Mouse (Mus musculus) C2C12 (cell line): ENCODE results near the gene Map3k4. TPM values are rescaled to one million over a fixed set of nuclear protein-coding genes. Genes with fewer than 3 reads are reported as not detected.

Experiments
- H3K27me3 ChIP-seq: one replicate; pipeline ENCODE4 v1.6.1; 2011; ENCODE audit not compliant: control insufficient read depth, insufficient read depth, insufficient read length
- H3K36me3 ChIP-seq: one replicate; pipeline ENCODE4 v1.6.1; 2011; ENCODE audit not compliant: control insufficient read depth, insufficient read depth
- H3K4me3 ChIP-seq: one replicate; pipeline ENCODE4 v1.5.1; 2011; ENCODE audit warnings: mild to moderate bottlenecking, control low read depth; ENCODE audit not compliant: poor library complexity, insufficient read depth, severe bottlenecking
- H3K79me2 ChIP-seq: one replicate; pipeline ENCODE4 v1.6.1; 2011; ENCODE audit not compliant: control insufficient read depth, insufficient read depth
- H3K79me3 ChIP-seq: one replicate; pipeline ENCODE4 v1.6.1; 2011; ENCODE audit warnings: low read depth, control low read depth
- H3ac ChIP-seq: one replicate; pipeline ENCODE3; 2011; ENCODE audit warnings: low read depth; ENCODE audit not compliant: control insufficient read depth, insufficient read length
- CEBPB ChIP-seq: IDR thresholded peaks from one replicate; pipeline ENCODE4 v1.6.1; 2011; ENCODE audit warnings: low read depth, mild to moderate bottlenecking, control low read depth, moderate library complexity
- CTCF ChIP-seq: IDR thresholded peaks from one replicate; pipeline ENCODE4 v1.5.1; 2011; ENCODE audit not compliant: control insufficient read depth, insufficient read depth, insufficient read length
- FOSL1 ChIP-seq: IDR thresholded peaks from one replicate; pipeline ENCODE4 v1.8.0; 2011; ENCODE audit warnings: mild to moderate bottlenecking, low read length; ENCODE audit not compliant: poor library complexity, insufficient read depth, severe bottlenecking
- MAX ChIP-seq: IDR thresholded peaks from one replicate; pipeline ENCODE4 v1.6.1; 2011; ENCODE audit warnings: mild to moderate bottlenecking, control low read depth
- MYOD1 ChIP-seq: IDR thresholded peaks from one replicate; pipeline ENCODE4 v1.6.1; 2011; ENCODE audit warnings: low read depth; ENCODE audit not compliant: control insufficient read depth, insufficient read length
- MYOG ChIP-seq: IDR thresholded peaks from one replicate; pipeline ENCODE4 v1.6.1; 2011; ENCODE audit not compliant: control insufficient read depth, insufficient read length; ENCODE audit errors: extremely low read depth
- USF1 ChIP-seq: IDR thresholded peaks from one replicate; pipeline ENCODE4 v1.6.1; 2011; ENCODE audit warnings: low read depth, mild to moderate bottlenecking, control low read depth, moderate library complexity
- polyA plus RNA-seq: library from polyadenylated mRNA; unstranded; fragments of >200 nt; fragmentation: generic; extraction: Trizol; gene quantifications from one replicate; pipeline ENCODE4 v1.2.1, GENCODE M21; 2012; ENCODE audit warnings: missing spikeins

The Map3k4 gene
- polyA plus RNA-seq, 1 experiment = 20.9 TPM

- no peak for TF ChIP-seq CEBPB
- TF ChIP-seq MAX = no peak
- no peak for TF ChIP-seq MYOD1
- TF ChIP-seq FOSL1 = no peak
- TF ChIP-seq CTCF = no peak
- no peak for TF ChIP-seq USF1
- TF ChIP-seq MYOG = no peak
- H3K36me3 ChIP-seq = no peaks in the 10 kb centered on the region
- H3K79me3 ChIP-seq = peaks cover 3% of the 10 kb centered on the region
- no peaks in the 10 kb centered on the region for H3K27me3 ChIP-seq
- H3K4me3 ChIP-seq = no peak overlapping the region
- H3ac ChIP-seq = no peak overlapping the region
- H3K79me2 ChIP-seq = no peaks in the 10 kb centered on the region
Measured at GRCm38 (mm10) chr17:12182702-12183485, 135.7 kb downstream of the Map3k4 start.

GRCm38 (mm10) chr17:12179766-12180165 lies 138.8 kb downstream of the Map3k4 start:
- Histone ChIP-seq H3K27me3 (no peaks in the 10 kb centered on the region), H3ac (no peak overlapping the region), H3K79me3 (peaks cover 1% of the 10 kb centered on the region), H3K36me3 (peaks cover 3% of the 10 kb centered on the region), H3K4me3 (no peak overlapping the region), H3K79me2 (no peaks in the 10 kb centered on the region)
- TF ChIP-seq CEBPB = no peak
- TF ChIP-seq MYOD1 = no peak
- TF ChIP-seq FOSL1 = no peak
- TF ChIP-seq MYOG = no peak
- no peak for TF ChIP-seq USF1

GRCm38 (mm10) chr17:12179339-12179738 lies 139.3 kb downstream of the Map3k4 start:
- Histone ChIP-seq H3K27me3 (no peaks in the 10 kb centered on the region), H3K4me3 (no peak overlapping the region), H3K79me3 (peaks cover 1% of the 10 kb centered on the region), H3ac (no peak overlapping the region), H3K36me3 (peaks cover 6% of the 10 kb centered on the region), H3K79me2 (no peaks in the 10 kb centered on the region)
- TF ChIP-seq FOSL1 (no peak), MYOG (no peak), MAX (no peak), CEBPB (no peak), USF1 (no peak), CTCF (no peak), MYOD1 (no peak)

Other genes with a start within 250 kb of the Map3k4 start
- 25.3 TPM for gene Agpat4, start 200.1 kb downstream of the Map3k4 start, polyA plus RNA-seq
- 0.01 TPM for gene Plg, start 59.8 kb upstream of the Map3k4 start, polyA plus RNA-seq
- not detected for gene Slc22a3, start 188.9 kb upstream of the Map3k4 start, polyA plus RNA-seq